Mouse (Mus musculus) embryo, embryonic 9.5 days (tissue): ENCODE measurements at regions not wholly inside any gene's neighbourhood (a gene's known extent, or its start where the extent isn't known, plus 50 kb on each side); places are given as distances from the start of the nearest gene placed in this dataset.
A peak's percentile ranks its signal among the peaks of the same experiment; 100 is the strongest.
"Not testable (repeated sequence)": the region's sequence is repeated elsewhere in the genome, so short reads cannot be mapped to it uniquely, and the experiment has no call there.

ENCODE experiments used
- DNase-seq: peaks from one replicate; pipeline ENCODE4 v3.0.0-alpha.2; 2017; ENCODE audit errors: extremely low spot score

GRCm38 (mm10) chr6:109125447-109125846 lies 297.0 kb downstream of the Edem1 start:
- no peak for DNase-seq

DNA sequence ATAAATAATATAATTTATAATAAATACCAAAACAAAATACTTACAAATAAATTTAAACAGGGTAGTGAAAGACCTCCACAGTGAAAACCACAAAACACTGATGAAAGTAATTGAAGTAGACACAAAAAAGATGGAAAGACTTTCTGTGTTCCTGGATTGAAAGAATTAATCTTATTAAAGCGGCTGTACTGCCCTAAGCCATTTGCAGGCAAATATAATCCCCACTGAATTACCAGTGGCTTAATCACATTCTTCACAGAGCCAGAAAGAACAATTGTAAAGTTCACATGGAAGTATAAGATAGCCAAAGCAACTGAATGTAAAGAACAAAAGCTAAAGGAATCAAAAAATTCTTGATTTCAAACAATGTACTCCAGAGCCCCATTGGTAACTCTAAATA lies 298.8 kb downstream of the Edem1 start:
- no peak for DNase-seq

DNA sequence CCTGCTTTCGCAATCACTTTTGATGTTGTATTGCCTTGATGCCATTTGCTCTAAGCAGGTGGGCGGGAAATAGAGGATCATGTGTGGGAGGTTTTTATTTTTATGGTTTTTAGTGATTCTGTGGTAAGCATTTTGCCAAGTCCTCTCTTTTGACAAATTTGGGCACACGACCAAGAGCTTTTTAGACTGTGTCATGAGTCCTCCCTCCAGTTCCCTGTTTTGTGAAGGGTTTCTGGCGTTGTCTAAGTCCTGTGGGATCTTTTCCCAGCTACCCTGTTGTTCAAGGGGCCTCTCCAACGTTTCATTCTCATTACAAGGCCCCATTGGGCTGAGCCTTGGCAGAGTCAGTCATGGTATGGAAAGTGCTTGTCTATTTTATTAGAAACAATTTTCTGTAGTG lies 317.7 kb downstream of the Edem1 start:
- DNase-seq = no peak

DNA sequence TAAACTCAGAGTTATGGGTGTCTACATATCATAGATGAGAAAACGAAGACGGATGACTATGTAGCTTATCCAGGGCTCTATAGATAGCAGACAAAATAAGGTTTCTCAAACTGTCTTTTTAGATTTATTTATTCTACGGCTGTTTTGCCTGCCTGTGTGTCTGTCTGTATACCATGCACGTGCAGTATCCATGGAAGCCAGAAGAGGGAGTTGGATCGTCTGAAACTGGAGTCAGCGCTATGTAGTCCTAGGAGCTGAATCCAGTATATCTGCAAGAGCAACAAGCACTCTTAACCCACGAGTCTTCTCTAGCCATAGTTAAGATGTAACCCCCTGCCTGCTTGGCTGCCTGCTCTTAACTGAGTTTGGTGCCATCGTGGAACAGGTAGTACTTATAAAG lies 320.6 kb downstream of the Edem1 start:
- no peak for DNase-seq

GRCm38 (mm10) chr6:109150023-109150911 lies 321.8 kb downstream of the Edem1 start:
- DNase-seq = peak; percentile 74

DNA sequence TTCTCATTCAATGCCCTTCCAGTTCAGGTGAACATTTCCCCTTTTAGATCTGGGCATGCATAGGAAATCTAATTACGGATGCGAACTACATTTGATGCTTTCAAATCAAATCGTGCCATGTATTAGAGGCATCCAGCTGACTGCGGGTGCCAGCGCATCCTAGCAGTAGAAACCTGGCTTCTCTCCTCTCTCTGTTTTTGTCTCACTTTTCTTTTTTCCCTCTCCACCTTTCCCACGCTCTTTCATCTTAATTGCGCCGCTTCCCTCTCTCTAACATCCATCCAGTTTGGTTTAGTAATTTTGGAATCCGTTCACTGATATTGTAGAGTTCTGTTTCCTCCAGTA lies 322.4 kb downstream of the Edem1 start:
- DNase-seq = no peak

GRCm38 (mm10) chr6:109153624-109154023 lies 325.2 kb downstream of the Edem1 start:
- DNase-seq = no peak

GRCm38 (mm10) chr6:109159561-109159960 lies 331.1 kb downstream of the Edem1 start:
- DNase-seq = no peak

DNA sequence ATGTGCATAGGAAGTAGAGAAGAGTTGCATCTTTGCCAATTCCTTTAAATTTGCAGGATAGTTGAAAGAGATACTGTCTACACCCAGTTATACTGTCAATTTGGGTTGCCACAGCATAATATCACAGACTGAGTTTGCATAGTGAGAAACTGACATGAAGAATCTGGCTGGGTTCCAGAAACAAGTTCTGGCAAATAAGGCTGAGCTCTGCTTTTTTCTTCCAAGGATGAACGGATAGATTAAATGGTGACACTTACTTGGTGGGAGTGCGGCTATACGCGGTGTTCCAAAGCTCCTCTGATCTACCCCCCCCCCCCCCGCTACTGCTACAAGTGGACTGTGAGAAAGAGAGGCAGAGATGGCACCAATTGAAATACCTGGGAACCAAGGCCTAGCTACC lies 339.0 kb downstream of the Edem1 start:
- no peak for DNase-seq

GRCm38 (mm10) chr6:109172104-109172850 lies 343.8 kb downstream of the Edem1 start:
- no peak for DNase-seq

DNA sequence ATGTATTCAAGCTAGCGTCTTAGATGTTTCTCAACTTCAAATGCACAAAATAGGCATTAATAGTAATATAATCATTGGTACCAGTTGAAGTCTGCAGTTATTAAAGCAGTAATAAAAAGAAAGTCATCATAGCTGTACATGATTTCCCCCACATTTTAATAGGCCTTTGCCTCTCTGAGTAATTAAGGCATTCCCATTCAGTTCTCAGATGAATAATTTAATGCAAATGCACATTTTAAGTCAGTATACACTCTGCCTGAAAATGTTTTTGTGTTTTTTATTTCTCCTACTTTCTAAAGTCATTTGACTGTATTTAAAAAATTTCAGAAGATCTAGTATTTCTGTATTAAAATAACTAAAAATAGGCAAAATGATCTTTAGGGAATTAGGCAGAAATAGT lies 344.6 kb downstream of the Edem1 start:
- DNase-seq = no peak

DNA sequence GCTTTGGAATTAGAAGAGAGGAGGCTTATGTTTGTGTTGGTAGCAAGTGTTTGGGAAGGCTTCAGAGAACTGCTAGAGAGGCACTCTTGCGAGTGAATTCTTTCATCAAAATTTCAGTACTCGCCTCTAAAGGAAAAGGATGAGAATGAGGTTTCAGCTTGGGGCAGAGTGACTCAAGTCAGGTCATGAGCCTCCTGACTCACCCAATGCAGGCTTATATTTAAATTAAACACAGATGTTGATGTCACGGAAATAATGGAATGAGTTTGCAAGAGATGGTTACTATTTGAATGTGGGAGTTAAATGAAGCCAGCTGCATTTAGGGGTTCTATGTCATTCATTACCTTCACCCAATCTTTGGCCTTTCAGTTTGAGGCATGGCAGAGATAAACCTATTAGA lies 348.4 kb downstream of the Edem1 start:
- no peak for DNase-seq

DNA sequence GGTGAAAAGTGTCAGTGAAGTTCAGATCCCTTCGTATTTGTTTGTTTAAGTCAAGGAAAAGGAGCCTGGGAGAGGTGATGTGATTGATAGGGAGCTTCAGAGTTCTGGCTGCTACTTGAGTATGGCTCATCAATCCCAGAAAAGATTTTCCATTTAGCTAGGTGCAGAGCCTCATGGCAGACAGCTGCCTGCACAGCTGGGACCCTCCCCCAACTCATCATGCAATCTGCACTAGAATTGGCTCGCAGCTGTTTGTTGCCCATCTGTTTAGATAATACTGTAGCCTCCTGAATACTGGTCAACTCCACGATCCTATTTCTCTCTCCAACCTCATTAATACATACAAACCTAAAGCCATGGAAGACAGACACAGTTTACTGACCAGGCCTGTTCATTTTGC lies 354.4 kb downstream of the Edem1 start:
- no peak for DNase-seq

DNA sequence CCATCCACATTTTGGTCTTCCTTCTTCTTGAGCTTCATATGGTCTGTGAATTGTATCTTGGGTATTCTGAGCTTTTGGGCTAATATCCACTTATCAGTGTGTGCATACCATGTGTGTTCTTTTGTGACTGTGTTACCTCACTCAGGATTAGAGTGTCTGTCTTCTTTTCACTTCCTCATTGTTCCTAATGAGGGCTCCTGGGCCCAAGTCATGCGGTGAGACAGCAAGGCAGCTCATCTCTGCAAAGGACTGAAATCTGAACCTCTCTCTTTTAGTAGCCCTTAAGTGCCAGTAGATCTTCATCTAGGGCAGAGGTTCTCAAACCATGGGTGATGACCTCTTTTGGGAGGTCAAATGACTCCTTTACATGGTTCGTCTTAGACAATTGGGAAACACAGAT lies 364.6 kb downstream of the Edem1 start:
- not testable (repeated sequence) for DNase-seq

DNA sequence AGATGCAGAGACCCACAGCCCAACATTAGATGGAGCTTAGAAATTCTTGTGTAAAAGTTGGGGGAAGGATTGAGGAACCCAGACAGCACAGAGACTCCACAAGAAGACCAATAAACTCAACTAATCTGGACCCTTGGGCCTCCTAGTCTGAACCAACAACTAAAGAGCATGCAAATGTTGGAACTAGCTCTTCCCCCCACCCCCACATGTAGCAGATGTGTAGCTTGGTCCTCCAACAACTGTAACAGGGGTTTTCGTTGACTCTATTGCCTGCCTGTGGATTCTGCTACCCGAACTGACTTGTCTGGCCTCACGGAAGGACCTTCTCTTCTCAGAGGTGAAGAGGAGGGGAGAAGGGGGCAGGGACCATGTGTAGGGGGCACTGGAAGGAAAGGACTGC lies 365.2 kb downstream of the Edem1 start:
- no peak for DNase-seq

- no peak for DNase-seq
Measured at GRCm38 (mm10) chr6:109209699-109210098, 381.3 kb downstream of the Edem1 start.

GRCm38 (mm10) chr6:109230391-109230790 lies 401.9 kb downstream of the Edem1 start:
- no peak for DNase-seq

DNA sequence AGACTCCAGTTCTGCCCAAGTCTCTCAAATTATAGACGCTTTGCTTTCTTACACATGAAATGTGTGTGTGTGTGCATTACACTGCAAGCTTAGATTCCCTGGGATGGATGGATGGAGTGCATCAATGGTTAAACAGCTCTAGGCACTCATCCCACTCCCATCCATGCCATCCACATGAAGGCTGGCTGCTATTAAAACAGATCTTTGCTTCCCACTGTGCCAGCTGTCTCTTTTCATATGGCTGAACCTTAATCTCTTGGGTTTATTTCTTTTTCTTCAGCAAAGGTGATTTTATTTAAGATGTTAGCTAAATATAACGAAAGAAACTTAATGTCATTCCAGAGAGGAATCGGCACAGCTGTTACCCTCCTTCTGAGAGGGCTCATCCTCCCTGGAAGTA lies 405.0 kb downstream of the Edem1 start:
- DNase-seq = no peak

DNA sequence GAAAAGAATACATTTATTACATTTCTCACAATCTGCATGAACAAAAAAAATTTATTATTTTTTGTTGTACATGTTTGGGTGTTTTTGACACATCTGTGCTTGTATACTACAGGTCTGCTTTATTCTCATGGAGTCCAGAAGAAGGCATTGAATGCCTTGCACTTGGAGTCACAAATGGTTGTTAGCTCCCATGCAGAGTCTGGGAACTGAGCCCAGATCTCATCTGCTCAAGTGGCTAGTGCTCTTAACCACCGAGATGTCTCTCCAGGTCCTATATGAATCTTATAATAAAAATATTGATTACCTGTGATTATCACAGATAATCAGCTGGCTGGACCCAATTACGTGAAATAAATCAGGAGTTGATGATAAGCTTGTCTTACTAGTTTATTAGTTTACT lies 417.2 kb downstream of the Edem1 start:
- no peak for DNase-seq

DNA sequence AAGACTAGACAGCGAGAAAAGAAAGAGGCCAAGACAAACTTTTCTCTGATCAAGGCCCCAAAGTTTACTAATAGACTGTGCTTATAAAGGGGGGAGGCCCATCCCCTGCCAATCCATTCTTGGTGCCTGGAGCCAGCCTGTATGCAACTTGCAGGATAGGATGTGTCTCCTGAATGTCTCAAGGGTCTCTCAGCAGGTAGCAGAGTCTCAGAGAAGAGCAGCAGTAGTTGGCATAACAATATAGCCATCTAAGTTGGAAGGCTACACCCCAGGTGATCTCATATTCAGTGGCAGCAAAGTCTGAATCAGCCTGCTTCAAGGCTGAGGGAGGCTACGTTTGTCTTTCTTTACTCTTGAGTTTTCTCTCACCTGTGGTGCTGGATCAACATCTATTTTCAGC lies 418.1 kb downstream of the Edem1 start:
- not testable (repeated sequence) for DNase-seq
